Mouse (Mus musculus): ENCODE data around the gene Gipr.
A peak's percentile ranks its signal among the peaks of the same experiment; 100 is the strongest.

The Gipr gene

DNA sequence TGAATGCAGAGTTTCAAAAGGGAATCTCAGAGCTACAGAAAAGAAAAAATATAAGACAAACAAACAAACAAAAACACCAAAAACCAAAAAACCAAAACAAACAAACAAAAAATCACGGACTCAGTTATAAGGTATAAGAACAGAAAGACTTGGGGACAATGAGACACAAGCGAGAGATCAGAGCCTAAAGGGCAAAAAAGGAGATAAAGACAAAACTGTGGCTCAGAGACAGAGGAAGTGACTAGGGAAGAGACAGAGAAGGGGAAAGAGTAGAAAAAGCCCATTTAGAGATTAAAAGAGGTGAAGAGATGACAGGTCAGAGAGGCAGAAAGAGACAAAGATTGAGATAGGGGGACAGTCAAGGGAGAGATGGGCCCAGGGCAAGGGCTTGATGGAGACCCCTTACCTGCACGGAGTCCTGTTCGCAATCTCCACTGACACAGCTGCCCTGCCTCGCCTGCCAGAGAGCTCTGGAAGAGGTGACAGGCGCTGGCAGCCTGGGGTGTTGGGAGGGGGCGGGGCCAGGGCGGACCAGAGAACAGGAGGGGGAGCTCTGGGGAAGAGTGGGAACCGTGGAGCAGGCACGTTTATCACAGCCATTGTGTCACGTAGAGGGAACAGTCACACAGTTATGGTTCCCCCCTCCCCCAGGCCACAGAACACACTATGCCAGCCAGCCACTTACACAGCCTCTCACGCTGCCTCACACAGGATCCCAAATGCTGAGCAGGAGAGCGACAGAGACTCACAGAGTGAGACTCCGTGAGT is at the start of gene Gipr:
Gene Gipr (minus strand): TSS at position 472 of the 768 bp plus-strand sequence.
- DNase-seq (ENCODE audit: low spot score in 2 of 2), result no peak

- no peak for DNase-seq (ENCODE audit: low spot score in 2 of 2)
Measured at GRCm38 (mm10) chr7:19214940-19215339, 49.0 kb upstream of the Gipr start.

- no peak for DNase-seq (ENCODE audit: low spot score in 2 of 2)
Measured at GRCm38 (mm10) chr7:19214369-19214768, 48.4 kb upstream of the Gipr start.

- DNase-seq (ENCODE audit: low spot score in 2 of 2), result no peak
Measured at GRCm38 (mm10) chr7:19213385-19213784, 47.5 kb upstream of the Gipr start.

GRCm38 (mm10) chr7:19211996-19212755 is 46.2 kb upstream of the Gipr start, which contains the start of gene Gpr4:
Gpr4 (plus strand) TSS chr7:19212538.
- DNase-seq (ENCODE audit: low spot score in 2 of 2), result no peak

- no peak for DNase-seq (ENCODE audit: low spot score in 2 of 2)
Measured at GRCm38 (mm10) chr7:19211041-19211675, 45.2 kb upstream of the Gipr start.

- no peak for DNase-seq (ENCODE audit: low spot score in 2 of 2)
Measured at GRCm38 (mm10) chr7:19210010-19210409, 44.1 kb upstream of the Gipr start.

DNA sequence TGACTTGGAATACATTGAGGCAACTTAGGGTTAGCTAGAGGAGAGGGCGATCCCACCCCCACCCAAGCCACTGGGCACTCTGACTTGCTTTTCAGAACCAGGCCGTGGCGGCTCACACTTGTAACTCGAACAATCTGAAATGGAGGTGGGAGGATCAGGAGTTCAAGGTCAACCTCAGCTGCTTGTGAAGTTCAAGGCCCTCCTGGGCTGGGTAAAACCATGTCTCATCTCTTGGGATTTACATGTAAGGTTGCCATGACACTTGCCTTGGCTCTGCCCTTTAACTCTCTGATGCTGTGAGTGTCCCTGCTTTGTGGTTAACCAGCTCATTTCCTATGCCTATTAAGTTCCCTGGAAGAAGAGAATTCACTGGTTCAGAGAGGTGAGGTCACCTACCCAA is 43.6 kb upstream of the Gipr start:
- no peak for DNase-seq (ENCODE audit: low spot score in 2 of 2)

DNA sequence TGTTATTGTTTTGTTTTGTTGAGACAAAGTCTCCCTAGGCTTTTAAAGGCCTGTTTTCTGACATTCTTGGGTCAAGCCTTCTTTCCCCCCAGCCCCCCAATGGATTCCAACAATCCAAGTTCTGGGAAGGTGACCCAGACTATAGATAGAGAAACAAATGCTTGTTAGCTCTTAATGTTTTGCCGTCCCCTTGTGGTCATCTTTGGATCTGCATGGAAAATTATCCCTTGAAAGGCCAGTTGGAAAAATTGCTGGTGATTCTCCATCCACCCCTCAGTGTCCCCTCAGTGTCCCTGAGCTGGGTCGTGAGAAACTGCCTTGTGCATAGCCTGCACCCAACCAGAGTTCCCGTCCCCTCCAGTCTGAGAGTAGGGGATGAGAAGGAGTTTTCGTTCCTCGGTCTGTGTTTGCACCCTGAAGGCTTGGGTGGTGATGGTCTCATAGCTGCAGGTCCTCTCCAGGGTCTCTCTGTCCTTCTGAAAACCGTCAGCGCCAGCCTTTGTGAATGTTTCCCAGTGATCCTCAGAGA is 43.1 kb upstream of the Gipr start:
- DNase-seq (ENCODE audit: low spot score in 2 of 2), result no peak

GRCm38 (mm10) chr7:19208201-19208910 is 42.4 kb upstream of the Gipr start:
- DNase-seq (ENCODE audit: low spot score in 2 of 2), result no peak

DNA sequence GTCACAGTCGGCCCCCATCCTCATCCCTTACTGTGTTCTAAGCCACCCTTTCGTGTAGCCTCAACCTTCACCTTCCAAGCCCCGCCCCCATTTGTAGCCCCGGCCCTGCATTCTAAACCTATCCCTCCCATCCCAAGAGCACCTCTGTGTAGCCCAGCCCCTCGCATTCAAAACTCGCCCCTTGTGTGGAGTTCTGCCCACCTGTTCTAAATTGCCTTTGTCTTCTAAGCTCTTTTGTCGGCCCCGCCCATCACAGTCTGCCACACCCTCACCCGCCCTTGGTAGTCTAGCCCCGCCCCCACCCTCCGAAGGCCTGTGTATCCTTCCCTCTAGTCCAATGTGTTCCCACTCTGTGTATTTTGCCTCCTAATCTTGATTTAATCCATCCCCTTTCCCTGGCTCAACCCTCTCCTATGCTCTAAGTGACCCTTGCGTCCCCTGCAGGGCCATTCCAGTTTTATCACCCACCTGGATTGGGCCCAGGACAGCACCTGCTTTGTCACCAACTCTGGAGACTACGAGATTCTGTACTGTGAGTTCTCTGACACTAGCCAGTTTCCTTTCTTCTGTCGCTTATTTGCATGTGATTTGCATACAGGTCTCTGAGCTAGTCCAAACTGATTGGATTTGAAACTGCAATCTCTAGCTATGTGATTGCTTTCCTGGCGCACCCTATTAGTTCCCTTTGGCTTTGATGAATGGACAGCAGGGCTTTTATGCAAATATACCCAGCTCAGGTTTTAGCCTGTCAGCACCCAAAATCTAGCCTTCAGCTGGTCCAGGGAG is 36.3 kb upstream of the Gipr start:
- no peak for DNase-seq (ENCODE audit: low spot score in 2 of 2)

GRCm38 (mm10) chr7:19201660-19202059 is 35.7 kb upstream of the Gipr start:
- no peak for DNase-seq (ENCODE audit: low spot score in 2 of 2)

DNA sequence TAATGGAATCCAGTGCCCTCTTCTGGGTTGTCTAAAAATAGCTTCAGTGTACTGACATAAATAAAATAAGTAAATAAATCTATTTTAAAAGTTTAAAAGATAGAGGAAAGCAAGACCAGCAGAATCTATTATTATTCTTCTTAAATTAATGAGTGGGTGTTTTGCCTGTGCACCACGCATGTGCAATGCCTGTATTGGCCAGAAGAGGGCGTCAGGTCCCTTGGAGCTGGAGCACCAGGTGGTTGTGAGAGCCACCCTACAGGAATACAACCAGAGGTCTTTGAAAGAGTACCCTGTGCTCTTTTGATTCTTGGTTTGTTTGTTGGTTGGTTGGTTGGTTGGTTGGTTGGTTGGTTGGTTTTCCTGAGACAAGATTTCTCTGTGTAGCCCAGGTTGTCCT is 32.1 kb upstream of the Gipr start:
- DNase-seq (ENCODE audit: low spot score in 2 of 2), result peak; percentile 52 to 85

DNA sequence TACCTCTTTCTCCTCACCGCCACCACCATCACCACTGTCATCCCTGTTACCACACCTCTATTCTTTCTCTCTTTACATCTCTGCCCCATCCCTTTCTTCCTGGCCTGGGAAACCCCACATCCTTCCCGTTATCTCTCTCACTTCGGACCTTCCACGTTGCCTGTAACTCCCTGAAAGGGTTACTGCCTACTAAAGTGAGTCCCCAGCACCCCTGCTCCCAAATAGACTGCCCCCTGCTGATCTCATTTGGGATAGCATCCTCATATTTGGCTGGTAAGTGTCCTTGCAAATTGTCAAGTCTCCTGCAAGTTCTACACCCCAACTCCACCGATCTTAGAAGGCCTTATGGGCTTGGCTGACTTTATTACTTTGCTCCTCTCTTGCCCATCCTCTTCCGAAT is 30.7 kb upstream of the Gipr start:
- peak in 1 of 2 experiments; percentile 74 for DNase-seq (ENCODE audit: low spot score in 2 of 2)

- DNase-seq (ENCODE audit: low spot score in 2 of 2), result no peak
Measured at GRCm38 (mm10) chr7:19194676-19195075, 28.7 kb upstream of the Gipr start.

- no peak for DNase-seq (ENCODE audit: low spot score in 2 of 2)
Measured at GRCm38 (mm10) chr7:19184758-19185157, 18.8 kb upstream of the Gipr start.

DNA sequence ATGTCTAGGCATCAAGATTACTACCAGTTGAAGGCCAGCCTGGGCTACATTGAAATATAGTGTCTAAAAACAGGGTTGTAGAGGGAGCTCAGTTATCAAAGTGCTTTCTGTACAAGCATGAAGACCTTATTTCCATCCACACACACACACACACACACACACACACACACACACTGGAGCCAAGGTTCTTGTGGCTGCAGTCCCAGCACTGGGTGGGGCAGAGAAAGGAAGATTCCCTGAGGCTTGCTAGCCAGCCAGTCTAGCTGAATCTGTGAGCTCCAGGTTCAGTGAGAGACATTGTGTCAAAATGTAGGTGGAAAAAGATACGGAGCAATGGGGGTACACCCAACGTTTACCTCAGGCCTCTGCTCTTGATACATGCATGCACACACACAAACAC is 18.3 kb upstream of the Gipr start:
- DNase-seq (ENCODE audit: low spot score in 2 of 2), result no peak

GRCm38 (mm10) chr7:19180862-19181429 is 15.0 kb upstream of the Gipr start:
- no peak for DNase-seq (ENCODE audit: low spot score in 2 of 2)

DNA sequence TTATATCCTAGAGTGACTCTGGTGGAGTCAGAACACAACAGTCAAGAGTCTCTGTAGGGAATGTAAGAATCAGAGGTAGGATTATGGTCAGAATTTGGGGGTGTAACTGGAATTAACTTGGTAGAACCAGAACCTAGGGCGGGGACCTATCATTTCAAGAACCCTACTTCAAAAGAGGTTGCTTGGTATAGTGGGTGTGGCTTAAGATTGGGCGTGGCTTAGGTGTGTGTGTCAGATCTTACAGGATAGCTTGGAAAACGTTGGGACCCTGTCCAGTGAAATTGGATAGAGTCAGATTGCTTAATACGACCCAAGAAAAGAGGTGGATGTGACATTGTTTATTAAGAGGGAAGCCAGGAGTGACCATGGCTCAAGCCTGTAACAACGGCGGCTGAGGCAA is 14.0 kb upstream of the Gipr start:
- no peak for DNase-seq (ENCODE audit: low spot score in 2 of 2)

GRCm38 (mm10) chr7:19179173-19179572 is 13.2 kb upstream of the Gipr start:
- DNase-seq (ENCODE audit: low spot score in 2 of 2), result peak; percentile 59 to 81

Measured in spleen, postnatal 4 days (tissue).